Mouse (Mus musculus): ENCODE results near the gene Chst5. TPM values are rescaled to one million over a fixed set of nuclear protein-coding genes. Genes with fewer than 3 reads are reported as not detected.
A peak's percentile ranks its signal among the peaks of the same experiment; 100 is the strongest.
"Not testable (repeated sequence)": the region's sequence is repeated elsewhere in the genome, so short reads cannot be mapped to it uniquely, and the experiment has no call there.

Chst5 gene
- total and polyA plus RNA-seq, 2 experiments from 2014 or later = 2.9 to 3.4 TPM

- WGBS = 90% methylated on average over 4 of the region's 4 CpGs
Observed at GRCm38 (mm10) chr8:111863280-111863679, 47.0 kb downstream of the Chst5 start.

GRCm38 (mm10) chr8:111855977-111856376, 54.3 kb downstream of the Chst5 start:
- Histone ChIP-seq H3K27me3 (ENCODE audit: insufficient read depth, low read length) (no peaks in the 10 kb centered on the region), H3K4me2 (ENCODE audit: low read depth, low read length, poor library complexity, severe bottlenecking) (no peak overlapping the region), H3K4me3 (ENCODE audit: low read depth, low read length) (no peak overlapping the region), H3K9me3 (ENCODE audit: low read length) (no peaks in the 10 kb centered on the region), H3K9ac (replicated peaks; ENCODE audit: low read length, poor library complexity, severe bottlenecking) (no peak overlapping the region), H3K27ac (ENCODE audit: low read depth, low read length) (no peak overlapping the region), H3K4me1 (ENCODE audit: insufficient read depth, low read length) (peaks cover 3% of the 10 kb centered on the region), H3K36me3 (ENCODE audit: insufficient read depth, low read length) (no peaks in the 10 kb centered on the region)
- 89% methylated on average over 12 of the region's 12 CpGs for WGBS
- ATAC-seq (ENCODE audit: low FRiP score) (no peak), DNase-seq (ENCODE audit: low spot score) (no peak)
- TF ChIP-seq CTCF (IDR thresholded peaks at IDR 0.05) = no peak

More at GRCm38 (mm10) chr8:111863280-111863679, 47.0 kb downstream of the Chst5 start:
- DNase-seq (ENCODE audit: low spot score) = no peak
- no peaks in the 10 kb centered on the region for H3K4me1 ChIP-seq (ENCODE audit: insufficient read depth, low read length)
- no peak overlapping the region for H3K27ac ChIP-seq (ENCODE audit: low read depth, low read length)
- no peaks in the 10 kb centered on the region for H3K9me3 ChIP-seq (ENCODE audit: low read length)
- no peak overlapping the region for H3K4me2 ChIP-seq (ENCODE audit: low read depth, low read length, poor library complexity, severe bottlenecking)
- no peaks in the 10 kb centered on the region for H3K27me3 ChIP-seq (ENCODE audit: insufficient read depth, low read length)
- no peak for ATAC-seq (ENCODE audit: low FRiP score)
- no peak for TF ChIP-seq CTCF (IDR thresholded peaks at IDR 0.05)
- no peak overlapping the region for H3K9ac ChIP-seq (replicated peaks; ENCODE audit: low read length, poor library complexity, severe bottlenecking)
- H3K4me3 ChIP-seq (ENCODE audit: low read depth, low read length) = no peak overlapping the region
- peaks cover 4% of the 10 kb centered on the region; the same call in 1 of the 2 replicates for H3K36me3 ChIP-seq (ENCODE audit: insufficient read depth, low read length)

- WGBS = under 1% methylated on average over 53 of the region's 53 CpGs
- H3K27me3 ChIP-seq (ENCODE audit: insufficient read depth, low read length) = no peaks in the 10 kb centered on the region
- peak; percentile 99 for DNase-seq (ENCODE audit: low spot score)
- H3K36me3 ChIP-seq (ENCODE audit: insufficient read depth, low read length) = no peaks in the 10 kb centered on the region
- peaks cover 3% of the 10 kb centered on the region for H3K4me1 ChIP-seq (ENCODE audit: insufficient read depth, low read length)
- no peaks in the 10 kb centered on the region for H3K9me3 ChIP-seq (ENCODE audit: low read length)
- ATAC-seq (ENCODE audit: low FRiP score) = peak; percentile 100
- peak within 1 kb of the TSS; percentile 19; the same call in 1 of the 2 replicates for H3K27ac ChIP-seq (ENCODE audit: low read depth, low read length)
- H3K9ac ChIP-seq (replicated peaks; ENCODE audit: low read length, poor library complexity, severe bottlenecking) = peak within 1 kb of the TSS; percentile 70
- peak within 1 kb of the TSS; percentile 68 for H3K4me2 ChIP-seq (ENCODE audit: low read depth, low read length, poor library complexity, severe bottlenecking)
- peak within 1 kb of the TSS; percentile 71 for H3K4me3 ChIP-seq (ENCODE audit: low read depth, low read length)
- peak; percentile 60 for TF ChIP-seq CTCF (IDR thresholded peaks at IDR 0.05)
Observed at GRCm38 (mm10) chr8:111853861-111854501, 56.3 kb downstream of the Chst5 start, which contains the start of gene Cfdp1. Cfdp1 (minus strand) TSS chr8:111854291.

GRCm38 (mm10) chr8:111853219-111853618, 57.0 kb downstream of the Chst5 start:
- Histone ChIP-seq H3K4me3 (ENCODE audit: low read depth, low read length) (peak overlapping the region; percentile 71), H3K4me2 (ENCODE audit: low read depth, low read length, poor library complexity, severe bottlenecking) (peak overlapping the region; percentile 68)
- WGBS = 64% methylated on average over 12 of the region's 12 CpGs
- H3K36me3 ChIP-seq (ENCODE audit: insufficient read depth, low read length); H3K4me1 ChIP-seq (ENCODE audit: insufficient read depth, low read length); H3K27me3 ChIP-seq (ENCODE audit: insufficient read depth, low read length); H3K27ac ChIP-seq (ENCODE audit: low read depth, low read length); ATAC-seq (ENCODE audit: low FRiP score); H3K9me3 ChIP-seq (ENCODE audit: low read length); H3K9ac ChIP-seq (replicated peaks; ENCODE audit: low read length, poor library complexity, severe bottlenecking); DNase-seq (ENCODE audit: low spot score): not testable (repeated sequence)

- H3K4me2 ChIP-seq (ENCODE audit: low read depth, low read length, poor library complexity, severe bottlenecking) = no peak overlapping the region
- H3K9ac ChIP-seq (replicated peaks; ENCODE audit: low read length, poor library complexity, severe bottlenecking) = no peak overlapping the region
- H3K4me1 ChIP-seq (ENCODE audit: insufficient read depth, low read length) = no peaks in the 10 kb centered on the region
- DNase-seq (ENCODE audit: low spot score) = no peak
- H3K27ac ChIP-seq (ENCODE audit: low read depth, low read length) = no peak overlapping the region
- H3K27me3 ChIP-seq (ENCODE audit: insufficient read depth, low read length) = no peaks in the 10 kb centered on the region
- peaks cover 5% of the 10 kb centered on the region for H3K36me3 ChIP-seq (ENCODE audit: insufficient read depth, low read length)
- no peaks in the 10 kb centered on the region for H3K9me3 ChIP-seq (ENCODE audit: low read length)
- TF ChIP-seq CTCF (IDR thresholded peaks at IDR 0.05) = no peak
- H3K4me3 ChIP-seq (ENCODE audit: low read depth, low read length) = no peak overlapping the region
- 96% methylated on average over 6 of the region's 6 CpGs for WGBS
- ATAC-seq (ENCODE audit: low FRiP score) = no peak
Observed at GRCm38 (mm10) chr8:111846746-111847145, 63.5 kb downstream of the Chst5 start.

Other genes starting within 250 kb of the Chst5 start
- gene Ctrb1, start 219.4 kb downstream of the Chst5 start, total RNA-seq (2014; rRNA removed) = not detected in 2 replicates
- gene Ctrb1, start 219.4 kb downstream of the Chst5 start, polyA plus RNA-seq (2015; fragmentation: Nextera tagmentation; extraction: Ambion mirVana) = not detected in 2 replicates
- gene Bcar1, start 166.6 kb downstream of the Chst5 start, total RNA-seq (2014; rRNA removed) = 62.3 and 72.8 TPM in 2 replicates
- 38.3 and 44.3 TPM in 2 replicates for gene Bcar1, start 166.6 kb downstream of the Chst5 start, polyA plus RNA-seq (2015; fragmentation: Nextera tagmentation; extraction: Ambion mirVana)
- gene Cfdp1, start 56.2 kb downstream of the Chst5 start, total RNA-seq (2014; rRNA removed) = 61.3 and 63.1 TPM in 2 replicates
- 196 and 197 TPM in 2 replicates for gene Cfdp1, start 56.2 kb downstream of the Chst5 start, polyA plus RNA-seq (2015; fragmentation: Nextera tagmentation; extraction: Ambion mirVana)
- 3.6 TPM in 2 replicates for gene Tmem170, start 33.7 kb downstream of the Chst5 start, total RNA-seq (2014; rRNA removed)
- 2.1 and 2.7 TPM in 2 replicates for gene Tmem170, start 33.7 kb downstream of the Chst5 start, polyA plus RNA-seq (2015; fragmentation: Nextera tagmentation; extraction: Ambion mirVana)
- 21.3 and 23.7 TPM in 2 replicates for gene Tmem231, start 23.4 kb upstream of the Chst5 start, total RNA-seq (2014; rRNA removed)
- 17.3 and 18.7 TPM in 2 replicates for gene Tmem231, start 23.4 kb upstream of the Chst5 start, polyA plus RNA-seq (2015; fragmentation: Nextera tagmentation; extraction: Ambion mirVana)
- gene Gabarapl2, start 30.3 kb upstream of the Chst5 start, total RNA-seq (2014; rRNA removed) = 117 and 121 TPM in 2 replicates
- gene Gabarapl2, start 30.3 kb upstream of the Chst5 start, polyA plus RNA-seq (2015; fragmentation: Nextera tagmentation; extraction: Ambion mirVana) = 459 and 469 TPM in 2 replicates
- 3.4 and 5.2 TPM in 2 replicates for gene Adat1, start 81.9 kb upstream of the Chst5 start, total RNA-seq (2014; rRNA removed)
- 3.8 and 4.7 TPM in 2 replicates for gene Adat1, start 81.9 kb upstream of the Chst5 start, polyA plus RNA-seq (2015; fragmentation: Nextera tagmentation; extraction: Ambion mirVana)
- 88.6 and 106 TPM in 2 replicates for gene Kars, start 100.9 kb upstream of the Chst5 start, total RNA-seq (2014; rRNA removed)
- gene Kars, start 100.9 kb upstream of the Chst5 start, polyA plus RNA-seq (2015; fragmentation: Nextera tagmentation; extraction: Ambion mirVana) = 160 and 163 TPM in 2 replicates
- gene Terf2ip, start 101.0 kb upstream of the Chst5 start, total RNA-seq (2014; rRNA removed) = 55.5 and 75.0 TPM in 2 replicates
- gene Terf2ip, start 101.0 kb upstream of the Chst5 start, polyA plus RNA-seq (2015; fragmentation: Nextera tagmentation; extraction: Ambion mirVana) = 65.4 and 74.9 TPM in 2 replicates
- not detected in 2 replicates for gene Gm6793, start 104.6 kb upstream of the Chst5 start, total RNA-seq (2014; rRNA removed)
- 0.36 and 0.99 TPM in 2 replicates for gene Gm6793, start 104.6 kb upstream of the Chst5 start, polyA plus RNA-seq (2015; fragmentation: Nextera tagmentation; extraction: Ambion mirVana)

Measured in midbrain, postnatal 0 days (tissue).